15 mouse cellular contexts compared by ENCODE assay signal in the genomic region with DNA sequence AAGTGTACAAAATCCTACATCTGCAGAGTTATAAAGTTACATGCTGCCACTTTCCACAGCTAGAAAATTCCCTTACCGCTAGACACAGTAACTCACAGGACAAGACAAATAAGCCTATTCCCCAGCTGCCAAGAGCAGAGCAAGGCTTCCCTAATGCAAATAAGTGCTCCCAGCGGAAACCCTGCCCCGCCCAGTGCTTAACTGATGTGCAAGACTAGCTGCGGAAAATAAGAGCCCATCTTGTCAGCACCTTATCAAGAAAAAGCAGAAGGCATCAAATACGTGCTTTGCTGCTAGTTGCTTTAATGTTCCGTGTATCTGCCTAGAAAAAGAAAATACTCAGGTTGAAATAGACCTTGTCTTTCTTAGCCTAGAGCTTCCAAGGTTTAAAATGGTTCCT. TPM values are rescaled to one million over a fixed set of nuclear protein-coding genes. Genes with fewer than 3 reads are reported as not detected.
A peak's percentile ranks its signal among the peaks of the same experiment; 100 is the strongest.
DNase-seq lines count a peak whose midpoint lies in the region; ATAC-seq and TF ChIP-seq lines count a peak whose summit lies in the region.
"Had no signal": no experiment of that assay in that cellular context is flagged by ENCODE, and none has a peak within 500 bp of the region (broad histone marks: within the 10 kb centered on the region; RNA-seq: fewer than 3 reads in every experiment).

No protein-coding gene starts in this region.

- no peak overlapping the region for H3K27ac ChIP-seq in midbrain, embryonic 12.5 days (replicated peaks)
- no peak overlapping the region for H3K27ac ChIP-seq in midbrain, embryonic 11.5 days (ENCODE audit: low read depth, low read length)
- peak overlapping the region; percentile 92 for H3K27ac ChIP-seq in MEL (ENCODE audit: control insufficient read depth, low read depth, low read length)
- H3K27ac ChIP-seq in liver, postnatal 0 days (ENCODE audit: low read depth), result no peak overlapping the region; the same call in 1 of the 2 replicates
- no peak overlapping the region for H3K27ac ChIP-seq in gastrocnemius, adult 2 months
- H3K27ac ChIP-seq: heart, embryonic 10.5 days had no signal

- no peaks in the 10 kb centered on the region for H3K4me1 ChIP-seq in midbrain, embryonic 12.5 days
- no peaks in the 10 kb centered on the region for H3K4me1 ChIP-seq in midbrain, embryonic 11.5 days (ENCODE audit: control insufficient read depth, insufficient read depth, low read length)
- peaks cover 2 to 5% of the 10 kb centered on the region in 2 experiments; a peak in 3 of 4 replicates for H3K4me1 ChIP-seq in MEL (ENCODE audit: control insufficient read depth in 1 of 2, insufficient read depth in 2 of 2, low read length in 2 of 2)
- H3K4me1 ChIP-seq in liver, postnatal 0 days (ENCODE audit: insufficient read depth), result no peaks in the 10 kb centered on the region
- H3K4me1 ChIP-seq: heart, embryonic 10.5 days had no signal

- no peaks in the 10 kb centered on the region for H3K36me3 ChIP-seq in midbrain, embryonic 12.5 days
- no peaks in the 10 kb centered on the region for H3K36me3 ChIP-seq in midbrain, embryonic 11.5 days (ENCODE audit: control insufficient read depth, insufficient read depth, low read length)
- H3K36me3 ChIP-seq in MEL (ENCODE audit: control insufficient read depth in 1 of 2, insufficient read depth in 2 of 2, low read length in 2 of 2), result peaks cover 0 to 14% of the 10 kb centered on the region in 2 experiments; a peak in 2 of 4 replicates
- no peaks in the 10 kb centered on the region for H3K36me3 ChIP-seq in liver, postnatal 0 days (replicated peaks; ENCODE audit: insufficient read depth, low read length)
- H3K36me3 ChIP-seq: heart, embryonic 10.5 days had no signal

- 36% methylated on average over 6 of the region's 6 CpGs for WGBS in midbrain, embryonic 12.5 days
- WGBS in midbrain, embryonic 11.5 days, result 33% methylated on average over 6 of the region's 6 CpGs
- 37% methylated on average over 6 of the region's 6 CpGs for WGBS in liver, postnatal 0 days (ENCODE audit: insufficient replicate concordance)

- intact Hi-C loops in gastrocnemius, adult 2 months (cut with DNase I), result no loop called here
- intact Hi-C loops in left cerebral cortex, postnatal 14 days (cut with DNase I), result loop anchor here (5.0 kb wide), 1 partner anchor 99 kb away; no protein-coding TSS in a partner anchor

- TF ChIP-seq POLR2A in MEL (IDR thresholded peaks at IDR 0.05; ENCODE audit: control insufficient read depth in 1 of 2, insufficient read depth in 1 of 2, low read depth in 1 of 2, low read length in 2 of 2, poor library complexity in 1 of 2), result peak in 1 of 2 experiments; percentile 41; a peak in 1 of 4 replicates

- no peaks in the 10 kb centered on the region for H3K9me3 ChIP-seq in midbrain, embryonic 12.5 days
- no peaks in the 10 kb centered on the region for H3K9me3 ChIP-seq in midbrain, embryonic 11.5 days (ENCODE audit: control insufficient read depth, low read length)
- H3K9me3 ChIP-seq in MEL (replicated peaks; ENCODE audit: insufficient read depth, low read length), result no peaks in the 10 kb centered on the region
- no peaks in the 10 kb centered on the region for H3K9me3 ChIP-seq in liver, postnatal 0 days (ENCODE audit: low read length)
- H3K9me3 ChIP-seq: heart, embryonic 10.5 days had no signal

- TF ChIP-seq RAD21 in MEL (IDR thresholded peaks at IDR 0.05; ENCODE audit: low read depth, low read length), result no peak

- 0 out of 2 replicates have a peak, but pooled peaks have one; percentile 44 for ATAC-seq in midbrain, embryonic 12.5 days (ENCODE audit: low FRiP score, low read depth)
- ATAC-seq in midbrain, embryonic 11.5 days (ENCODE audit: low FRiP score), result no peak
- peak; percentile 72 for ATAC-seq in erythroblast, adult 5-6 weeks (replicated peaks; ENCODE audit: low FRiP score, poor library complexity, severe bottlenecking)
- peak; percentile 68 for ATAC-seq in liver, postnatal 0 days

- TF ChIP-seq EP300 in MEL (IDR thresholded peaks at IDR 0.05; ENCODE audit: low read depth in 1 of 2, low read length in 2 of 2), result peak; percentile 70 to 80
- TF ChIP-seq EP300 in liver, postnatal 0 days (IDR thresholded peaks at IDR 0.05; ENCODE audit: low read depth), result peak; percentile 39; the same call in 1 of the 2 replicates

- H3K4me3 ChIP-seq in midbrain, embryonic 12.5 days, result no peak overlapping the region
- H3K4me3 ChIP-seq in midbrain, embryonic 11.5 days (ENCODE audit: low read depth, low read length), result no peak overlapping the region
- peak overlapping the region; percentile 41 to 83 for H3K4me3 ChIP-seq in MEL (ENCODE audit: control insufficient read depth in 1 of 2, insufficient read depth in 1 of 2, low read depth in 2 of 2, low read length in 2 of 2)
- no peak overlapping the region for H3K4me3 ChIP-seq in liver, postnatal 0 days (ENCODE audit: low read depth, low read length)
- no peak overlapping the region for H3K4me3 ChIP-seq in gastrocnemius, adult 2 months
- H3K4me3 ChIP-seq: heart, embryonic 10.5 days had no signal

- no peaks in the 10 kb centered on the region for H3K27me3 ChIP-seq in midbrain, embryonic 12.5 days
- H3K27me3 ChIP-seq in midbrain, embryonic 11.5 days (ENCODE audit: control insufficient read depth, insufficient read depth, low read length), result no peaks in the 10 kb centered on the region
- no peaks in the 10 kb centered on the region for H3K27me3 ChIP-seq in MEL (ENCODE audit: control insufficient read depth in 1 of 2, insufficient read depth in 2 of 2, low read length in 2 of 2)
- H3K27me3 ChIP-seq in liver, postnatal 0 days (ENCODE audit: insufficient read depth, low read length), result no peaks in the 10 kb centered on the region

- no peak overlapping the region for H3K9ac ChIP-seq in midbrain, embryonic 12.5 days (replicated peaks)
- no peak overlapping the region for H3K9ac ChIP-seq in midbrain, embryonic 11.5 days (ENCODE audit: low read length)
- H3K9ac ChIP-seq in MEL (ENCODE audit: control insufficient read depth, low read depth, low read length, poor library complexity, severe bottlenecking), result peak overlapping the region; percentile 45
- H3K9ac ChIP-seq in liver, postnatal 0 days (replicated peaks), result no peak overlapping the region; the same call in 1 of the 2 replicates

- no peak overlapping the region for H3K4me2 ChIP-seq in midbrain, embryonic 12.5 days (replicated peaks)
- no peak overlapping the region for H3K4me2 ChIP-seq in midbrain, embryonic 11.5 days
- peak overlapping the region; percentile 38 for H3K4me2 ChIP-seq in liver, postnatal 0 days (ENCODE audit: low read depth, low read length)

- peaks cover 2% of the 10 kb centered on the region; the same call in 1 of the 2 replicates for H3K79me2 ChIP-seq in MEL (ENCODE audit: control insufficient read depth, insufficient read depth, low read length, poor library complexity)

- TF ChIP-seq CTCF in MEL (IDR thresholded peaks at IDR 0.05 in 2 of 3, conservative IDR thresholded peaks at IDR 0.05 in 1 of 3; ENCODE audit: control insufficient read depth in 1 of 3, insufficient read depth in 1 of 3, low read depth in 2 of 3, low read length in 3 of 3, poor library complexity in 1 of 3, severe bottlenecking in 1 of 3), result no peak
- no peak for TF ChIP-seq CTCF in liver, postnatal 0 days (IDR thresholded peaks at IDR 0.05; ENCODE audit: low read depth)
- no peak for TF ChIP-seq CTCF in gastrocnemius, adult 2 months (IDR thresholded peaks at IDR 0.05)

- DNase-seq in midbrain, embryonic 11.5 days (ENCODE audit: low spot score, missing footprints), result no peak
- DNase-seq in MEL (ENCODE audit: low read depth, low spot score), result peak; percentile 88
- DNase-seq in liver, postnatal 0 days, result no peak
- DNase-seq in gastrocnemius, adult 2 months, result no peak
- no peak for DNase-seq in spleen, adult 12 weeks (ENCODE audit: low spot score)
- DNase-seq in left cerebral cortex, postnatal 14 days (ENCODE audit: low spot score in 2 of 2), result no peak
- DNase-seq: adrenal gland, postnatal 10 days; cerebellum, adult 9-10 months; gastrocnemius, postnatal 36 days; heart, postnatal 14 days; kidney, adult 2 months; kidney, postnatal 25 days had no signal

TF ChIP-seq in MEL, 35 proteins besides CTCF, POLR2A, EP300 and RAD21 (continues in another document):
- TF ChIP-seq TBP (IDR thresholded peaks at IDR 0.05; ENCODE audit: low read depth, low read length) (peak; percentile 51; the same call in 1 of the 2 replicates), HCFC1 (IDR thresholded peaks at IDR 0.05; ENCODE audit: low read depth, low read length) (no peak), MYC (IDR thresholded peaks at IDR 0.05; ENCODE audit: low read depth, low read length) (no peak), CHD2 (IDR thresholded peaks at IDR 0.05; ENCODE audit: low read length) (no peak), GATA1 (IDR thresholded peaks at IDR 0.05; ENCODE audit: low read depth, low read length) (peak; percentile 90), NELFE (IDR thresholded peaks at IDR 0.05; ENCODE audit: low read depth, low read length) (0 out of 2 replicates have a peak, but pooled peaks have one; percentile 33), TAL1 (IDR thresholded peaks at IDR 0.05; ENCODE audit: low read length) (peak; percentile 63)

RNA-seq across cellular contexts. Expression of gene Slc25a43, which starts 2.2 kb away (rescaled TPM):
- 0.69 and 0.83 TPM in 2 replicates for polyA plus RNA-seq in midbrain, embryonic 12.5 days (2016; fragmentation: Nextera tagmentation; extraction: Ambion mirVana)
- 0.33 and 1.0 TPM in 2 replicates for polyA plus RNA-seq in midbrain, embryonic 11.5 days (2014; fragmentation: Nextera tagmentation; extraction: Ambion mirVana)
- total RNA-seq in MEL (2012; rRNA removed), result 1.4 and 2.7 TPM in 2 replicates
- 1 to 10 TPM in 1 of 2 experiments, not detected in 1; 8.3 TPM for polyA plus RNA-seq in MEL (2012; ENCODE audit: insufficient read depth in 1 of 2, insufficient read length in 2 of 2, low read depth in 1 of 2, low replicate concordance in 2 of 2, missing spikeins in 1 of 2)
- not detected in 2 replicates for total RNA-seq in erythroblast, adult 5-6 weeks (2015; ENCODE audit: low replicate concordance)
- total RNA-seq in erythroblast, adult 5-6 weeks (2017; ENCODE audit: low replicate concordance), result not detected in 2 replicates
- polyA plus RNA-seq in liver, postnatal 0 days (2015; fragmentation: Nextera tagmentation; extraction: Ambion mirVana), result 0.41 and 0.69 TPM in 2 replicates
- not detected for total RNA-seq in gastrocnemius, adult 2 months (2021)
- under 1 TPM in 1 of 2 experiments, not detected in 1; 0.30 TPM for total RNA-seq in left cerebral cortex, postnatal 14 days (2021)

RNA-seq across cellular contexts. Expression of gene Slc25a5, which starts 54.2 kb away (rescaled TPM):
- 569 and 644 TPM in 2 replicates for polyA plus RNA-seq in midbrain, embryonic 12.5 days (2016; fragmentation: Nextera tagmentation; extraction: Ambion mirVana)
- 805 and 833 TPM in 2 replicates for polyA plus RNA-seq in midbrain, embryonic 11.5 days (2014; fragmentation: Nextera tagmentation; extraction: Ambion mirVana)
- 704 and 776 TPM in 2 replicates for total RNA-seq in MEL (2012; rRNA removed)
- 1,000 to 10,000 TPM in 1 of 2 experiments, 100 to 1,000 TPM in 1; 263 to 1,006 TPM for polyA plus RNA-seq in MEL (2012; ENCODE audit: insufficient read depth in 1 of 2, insufficient read length in 2 of 2, low read depth in 1 of 2, low replicate concordance in 2 of 2, missing spikeins in 1 of 2)
- total RNA-seq in erythroblast, adult 5-6 weeks (2015; ENCODE audit: low replicate concordance), result 240 and 241 TPM in 2 replicates
- 141 and 160 TPM in 2 replicates for total RNA-seq in erythroblast, adult 5-6 weeks (2017; ENCODE audit: low replicate concordance)
- 703 and 719 TPM in 2 replicates for polyA plus RNA-seq in liver, postnatal 0 days (2015; fragmentation: Nextera tagmentation; extraction: Ambion mirVana)
- 10 to 100 TPM; 55.8 to 80.1 TPM for total RNA-seq in gastrocnemius, adult 2 months (2021)
- 100 to 1,000 TPM; 363 to 370 TPM for total RNA-seq in left cerebral cortex, postnatal 14 days (2021)

Comparison
In these comparisons a context has a peak if more than half of its experiments do, and no peak if none do; other contexts are left out.
1. H3K4me3 ChIP-seq: peak in MEL (2 of 2); none in midbrain, embryonic 12.5 days (single experiment), midbrain, embryonic 11.5 days (single experiment), liver, postnatal 0 days (single experiment) and gastrocnemius, adult 2 months (single experiment).